8 mouse cellular contexts compared by ENCODE assay signal in the genomic region with DNA sequence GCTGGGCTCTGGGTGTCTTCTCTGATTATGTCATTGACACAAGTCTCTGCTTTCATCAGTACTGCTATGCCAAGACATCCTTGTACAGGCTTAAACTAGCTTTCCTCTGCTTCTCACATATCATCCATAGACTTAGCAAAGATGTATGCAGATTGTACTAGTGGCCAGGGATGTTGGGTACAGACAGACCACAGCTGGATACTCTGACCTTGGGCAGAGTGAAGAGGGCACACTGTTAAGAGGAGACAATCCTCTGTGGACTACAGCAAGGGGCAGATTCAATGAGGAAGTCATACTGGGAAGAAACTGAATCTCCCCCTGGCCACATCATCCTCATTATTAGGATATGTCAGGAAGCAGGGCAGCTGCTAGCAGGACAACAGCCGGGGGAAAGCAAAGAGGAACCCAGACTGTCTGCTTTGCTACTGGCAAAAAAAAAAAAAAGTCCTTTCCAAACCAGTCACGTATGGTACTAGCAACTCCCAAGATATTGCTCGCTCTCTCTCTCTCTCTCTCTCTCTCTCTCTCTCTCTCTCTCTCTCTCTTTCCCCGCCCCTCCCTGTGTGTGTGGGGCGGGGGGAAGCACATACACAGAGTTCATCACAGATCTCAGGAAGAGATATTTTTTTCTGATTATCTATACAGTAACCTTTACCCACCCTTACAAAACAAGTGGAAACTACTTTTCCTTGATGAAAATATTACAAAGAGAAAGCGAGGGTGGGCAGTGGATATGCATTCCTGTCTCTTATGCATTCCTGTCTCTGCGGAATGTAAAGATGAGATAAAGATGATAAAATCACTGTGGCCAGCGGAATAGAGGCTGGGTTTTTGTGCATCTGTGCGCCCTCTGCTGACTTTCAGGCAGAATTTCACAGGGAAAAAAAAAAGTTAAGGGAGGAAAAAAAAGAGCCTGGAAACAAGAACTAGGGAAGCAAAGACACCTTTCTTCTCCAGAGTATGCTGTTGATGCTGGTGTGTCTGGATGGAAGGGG. TPM values are rescaled to one million over a fixed set of nuclear protein-coding genes. Genes with fewer than 3 reads are reported as not detected.
DNase-seq lines count a peak whose midpoint lies in the region; ATAC-seq and TF ChIP-seq lines count a peak whose summit lies in the region.

No protein-coding gene starts in this region.

- H3K27me3 ChIP-seq in lung, embryonic 16.5 days (ENCODE audit: control insufficient read depth, insufficient read depth, low read depth, low read length): no peaks in the 10 kb centered on the region
- no peaks in the 10 kb centered on the region for H3K27me3 ChIP-seq in hindbrain, embryonic 14.5 days (ENCODE audit: control insufficient read depth, insufficient read depth, low read length)
- H3K27me3 ChIP-seq in stomach, embryonic 15.5 days (replicated peaks): no peaks in the 10 kb centered on the region

- DNase-seq in gastrocnemius, adult 2 months: no peak
- DNase-seq in gastrocnemius, postnatal 25 days: no peak
- DNase-seq in lung, postnatal 36 days: no peak
- DNase-seq in hindbrain, embryonic 14.5 days (ENCODE audit: low spot score): peak; percentile 50
- DNase-seq in gastrocnemius, postnatal 10 days: no peak
- DNase-seq in left cerebral cortex, postnatal 36 days (ENCODE audit: low spot score in 2 of 2): no peak

- peak overlapping the region; percentile 5; the same call in 1 of the 2 replicates for H3K27ac ChIP-seq in gastrocnemius, adult 2 months
- no peak overlapping the region for H3K27ac ChIP-seq in lung, embryonic 16.5 days (ENCODE audit: low read length)
- H3K27ac ChIP-seq in hindbrain, embryonic 14.5 days: no peak overlapping the region
- H3K27ac ChIP-seq in stomach, embryonic 15.5 days: no peak overlapping the region

- H3K4me1 ChIP-seq in lung, embryonic 16.5 days (replicated peaks; ENCODE audit: control insufficient read depth, insufficient read depth, low read length): 0 out of 2 replicates have a peak, but pooled peaks cover 2% of the 10 kb centered on the region
- H3K4me1 ChIP-seq in hindbrain, embryonic 14.5 days (replicated peaks; ENCODE audit: control insufficient read depth, insufficient read depth, low read length): 0 out of 2 replicates have a peak, but pooled peaks cover 4% of the 10 kb centered on the region
- no peaks in the 10 kb centered on the region for H3K4me1 ChIP-seq in stomach, embryonic 15.5 days

- H3K9ac ChIP-seq in lung, embryonic 16.5 days (ENCODE audit: low read length): no peak overlapping the region
- H3K9ac ChIP-seq in hindbrain, embryonic 14.5 days: no peak overlapping the region
- H3K9ac ChIP-seq in stomach, embryonic 15.5 days: no peak overlapping the region

- H3K9me3 ChIP-seq in lung, embryonic 16.5 days (ENCODE audit: control insufficient read depth, low read length): no peaks in the 10 kb centered on the region
- H3K9me3 ChIP-seq in hindbrain, embryonic 14.5 days (ENCODE audit: control insufficient read depth, low read length): no peaks in the 10 kb centered on the region
- no peaks in the 10 kb centered on the region for H3K9me3 ChIP-seq in stomach, embryonic 15.5 days

- intact Hi-C loops in gastrocnemius, adult 2 months (cut with DNase I): no loop called here
- intact Hi-C loops in left cerebral cortex, postnatal 36 days (cut with DNase I): no loop called here

- TF ChIP-seq CTCF in gastrocnemius, adult 2 months (IDR thresholded peaks at IDR 0.05): peak; percentile 59

- WGBS in lung, embryonic 16.5 days: 14% methylated on average over 8 of the region's 9 CpGs
- WGBS in hindbrain, embryonic 14.5 days: 27% methylated on average over 9 of the region's 9 CpGs
- 25% methylated on average over 9 of the region's 9 CpGs for WGBS in stomach, embryonic 15.5 days

- H3K4me2 ChIP-seq in lung, embryonic 16.5 days (ENCODE audit: low read depth, low read length): peak overlapping the region; percentile 39
- peak overlapping the region; percentile 39 for H3K4me2 ChIP-seq in hindbrain, embryonic 14.5 days (replicated peaks)
- H3K4me2 ChIP-seq in stomach, embryonic 15.5 days: peak overlapping the region; percentile 33

- H3K4me3 ChIP-seq in gastrocnemius, adult 2 months: no peak overlapping the region; the same call in 1 of the 2 replicates
- H3K4me3 ChIP-seq in lung, embryonic 16.5 days (ENCODE audit: low read length): peak overlapping the region; percentile 11; the same call in 1 of the 2 replicates
- 0 out of 2 replicates have a peak overlapping the region, but pooled peaks have one; percentile 4 for H3K4me3 ChIP-seq in hindbrain, embryonic 14.5 days (replicated peaks; ENCODE audit: low read length)
- no peak overlapping the region for H3K4me3 ChIP-seq in stomach, embryonic 15.5 days (replicated peaks)

- H3K36me3 ChIP-seq in lung, embryonic 16.5 days (ENCODE audit: control insufficient read depth, insufficient read depth, low read length): no peaks in the 10 kb centered on the region
- no peaks in the 10 kb centered on the region for H3K36me3 ChIP-seq in hindbrain, embryonic 14.5 days (replicated peaks; ENCODE audit: control insufficient read depth, insufficient read depth)
- H3K36me3 ChIP-seq in stomach, embryonic 15.5 days: no peaks in the 10 kb centered on the region

- 0 out of 2 replicates have a peak, but pooled peaks have one; percentile 45 for ATAC-seq in lung, embryonic 16.5 days (ENCODE audit: low read depth)
- ATAC-seq in hindbrain, embryonic 14.5 days (ENCODE audit: low FRiP score): peak; percentile 66; the same call in 1 of the 2 replicates
- no peak for ATAC-seq in stomach, embryonic 15.5 days (ENCODE audit: insufficient read depth, low FRiP score, low read depth)

RNA-seq across cellular contexts. Expression of gene Pcdh19, which starts 31.2 kb away (rescaled TPM):
- 1 to 10 TPM; 3.1 to 4.4 TPM for total RNA-seq in gastrocnemius, adult 2 months (2021)
- 1 to 10 TPM; 3.3 to 5.9 TPM for total RNA-seq in gastrocnemius, postnatal 25 days (2021)
- 1.7 and 2.1 TPM in 2 replicates for polyA plus RNA-seq in lung, embryonic 16.5 days (2015; fragmentation: Nextera tagmentation; extraction: Ambion mirVana)
- 17.3 and 18.2 TPM in 2 replicates for polyA plus RNA-seq in hindbrain, embryonic 14.5 days (2014; fragmentation: Nextera tagmentation; extraction: Ambion mirVana)
- polyA plus RNA-seq in stomach, embryonic 15.5 days (2015; fragmentation: Nextera tagmentation; extraction: Ambion mirVana): 3.4 and 3.7 TPM in 2 replicates
- 10 to 100 TPM in 1 of 2 experiments, 1 to 10 TPM in 1; 8.6 to 10.6 TPM for total RNA-seq in gastrocnemius, postnatal 10 days (2021)
- total RNA-seq in left cerebral cortex, postnatal 36 days (2021): 10 to 100 TPM; 31.1 to 38.2 TPM

Comparison
In these comparisons a context has a peak if more than half of its experiments do, and no peak if none do; other contexts are left out.
1. H3K4me3 ChIP-seq: peak in lung, embryonic 16.5 days (single experiment) and hindbrain, embryonic 14.5 days (single experiment); none in gastrocnemius, adult 2 months (single experiment) and stomach, embryonic 15.5 days (single experiment).
2. Peak in every context shown above with its lines, with median percentiles within 50 percentile points of each other: H3K4me2 ChIP-seq.